Mouse (Mus musculus) lung, embryonic 15.5 days (tissue): Measurements from ENCODE around the gene Ipmk. TPM values are rescaled to one million over a fixed set of nuclear protein-coding genes. Genes with fewer than 3 reads are reported as not detected.
"Not testable (repeated sequence)": the region's sequence is repeated elsewhere in the genome, so short reads cannot be mapped to it uniquely, and the experiment has no call there.

Experiments
- ATAC-seq: fragments of 200-750 bp; cut with Nextera tagmentation; 2 replicates; pipeline ENCODE4 v1.8.0; 2017; ENCODE audit warnings: moderate number of reproducible peaks, borderline replicate concordance; ENCODE audit not compliant: low FRiP score, low TSS enrichment; ENCODE audit errors: extremely low read depth
- H3K27ac ChIP-seq: fragments of 300-500 bp; sonication (generic); 2 replicates; pipeline ENCODE4 v1.5.1; 2015; ENCODE audit warnings: moderate library complexity, mild to moderate bottlenecking, inconsistent platforms
- H3K27me3 ChIP-seq: fragments of 300-500 bp; sonication (generic); 2 replicates; pipeline ENCODE4 v1.6.1; 2015; ENCODE audit warnings: inconsistent platforms
- H3K36me3 ChIP-seq: fragments of 300-500 bp; sonication (generic); 2 replicates; pipeline ENCODE4 v1.6.1; 2015; ENCODE audit warnings: inconsistent platforms
- H3K4me1 ChIP-seq: fragments of 300-500 bp; sonication (generic); 2 replicates; pipeline ENCODE4 v1.6.1; 2015; ENCODE audit warnings: inconsistent platforms
- H3K4me2 ChIP-seq: fragments of 300-500 bp; sonication (generic); 2 replicates; pipeline ENCODE4 v1.6.1; 2015; ENCODE audit warnings: inconsistent platforms, mild to moderate bottlenecking, moderate library complexity
- H3K4me3 ChIP-seq: fragments of 300-500 bp; sonication (generic); 2 replicates; pipeline ENCODE4 v1.5.1; 2015; ENCODE audit warnings: mild to moderate bottlenecking, inconsistent platforms
- H3K9ac ChIP-seq: fragments of 300-500 bp; sonication (generic); 2 replicates; pipeline ENCODE4 v1.6.1; 2015; ENCODE audit warnings: inconsistent platforms
- H3K9me3 ChIP-seq: fragments of 300-500 bp; sonication (generic); 2 replicates; pipeline ENCODE4 v1.6.1; 2016; ENCODE audit warnings: inconsistent platforms
- WGBS: fragments of 180-500 bp; shearing (Covaris S2); methylation state at CpG from one replicate; pipeline ENCODE4 v1.1.7; 2015; 5-methylcytosine and 5-hydroxymethylcytosine counted together
- polyA plus RNA-seq: library from polyadenylated mRNA; unstranded; fragments of >200 nt; fragmentation: Nextera tagmentation; extraction: Ambion mirVana; gene quantifications from 2 replicates; pipeline ENCODE4 v1.2.1, GENCODE M21; 2015

Ipmk gene
- polyA plus RNA-seq, 1 experiment from 2014 or later, result 14.9 TPM

GRCm38 (mm10) chr10:71455355-71455754 lies 107.8 kb downstream of the Ipmk start:
- Histone ChIP-seq H3K27ac (no peak overlapping the region), H3K4me1 (no peaks in the 10 kb centered on the region), H3K27me3 (no peaks in the 10 kb centered on the region), H3K9me3 (no peaks in the 10 kb centered on the region), H3K4me3 (no peak overlapping the region), H3K36me3 (no peaks in the 10 kb centered on the region), H3K4me2 (no peak overlapping the region), H3K9ac (no peak overlapping the region)
- 62% methylated on average over 3 of the region's 3 CpGs for WGBS
- no peak for ATAC-seq

- not testable (repeated sequence) for H3K4me2 ChIP-seq, ATAC-seq, H3K9ac ChIP-seq, H3K27ac ChIP-seq, H3K36me3 ChIP-seq, H3K4me1 ChIP-seq, H3K4me3 ChIP-seq, H3K9me3 ChIP-seq, H3K27me3 ChIP-seq
- WGBS, result 76% methylated on average over 13 of the region's 13 CpGs
Observed at GRCm38 (mm10) chr10:71462371-71462770, 114.8 kb downstream of the Ipmk start.

- WGBS, result 90% methylated on average over 6 of the region's 6 CpGs
- H3K9me3 ChIP-seq, result no peaks in the 10 kb centered on the region
- no peaks in the 10 kb centered on the region for H3K27me3 ChIP-seq
- H3K4me3 ChIP-seq, result no peak overlapping the region
- no peaks in the 10 kb centered on the region for H3K36me3 ChIP-seq
- H3K4me2 ChIP-seq, result no peak overlapping the region
- H3K27ac ChIP-seq, result no peak overlapping the region
- ATAC-seq, result no peak
- no peak overlapping the region for H3K9ac ChIP-seq
- H3K4me1 ChIP-seq, result no peaks in the 10 kb centered on the region
Observed at GRCm38 (mm10) chr10:71464417-71464816, 116.9 kb downstream of the Ipmk start.

DNA sequence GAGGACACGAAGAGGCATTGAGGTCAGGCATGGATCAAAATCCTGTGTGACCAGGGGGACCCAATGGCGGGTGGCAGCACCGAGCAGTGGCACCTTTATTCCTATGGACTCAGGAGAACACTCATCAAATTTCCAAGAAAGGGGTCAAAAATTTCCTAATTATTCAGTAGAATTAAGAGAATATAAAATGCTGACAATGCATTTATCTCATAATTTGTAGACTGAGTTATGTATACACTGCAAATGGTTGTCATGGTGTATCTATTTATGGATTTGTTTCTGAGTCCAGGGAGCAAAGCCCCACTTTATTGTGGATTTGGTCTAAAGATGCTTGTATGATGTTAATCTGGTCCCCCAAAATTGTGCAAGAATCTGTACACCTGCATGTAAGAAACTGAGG lies 120.8 kb downstream of the Ipmk start:
- Histone ChIP-seq H3K4me3 (no peak overlapping the region), H3K9ac (no peak overlapping the region), H3K4me2 (no peak overlapping the region), H3K4me1 (no peaks in the 10 kb centered on the region), H3K9me3 (no peaks in the 10 kb centered on the region), H3K36me3 (no peaks in the 10 kb centered on the region), H3K27me3 (no peaks in the 10 kb centered on the region), H3K27ac (no peak overlapping the region)
- ATAC-seq, result no peak
- WGBS, result 90% methylated on average over 3 of the region's 3 CpGs

GRCm38 (mm10) chr10:71469751-71470150 lies 122.2 kb downstream of the Ipmk start:
- no peak overlapping the region for H3K4me3 ChIP-seq
- no peaks in the 10 kb centered on the region for H3K9me3 ChIP-seq
- no peak for ATAC-seq
- no peak overlapping the region for H3K27ac ChIP-seq
- no peak overlapping the region for H3K4me2 ChIP-seq
- no peaks in the 10 kb centered on the region for H3K27me3 ChIP-seq
- no peaks in the 10 kb centered on the region for H3K36me3 ChIP-seq
- WGBS, result 48% methylated on average over 13 of the region's 13 CpGs
- H3K9ac ChIP-seq, result no peak overlapping the region
- H3K4me1 ChIP-seq, result no peaks in the 10 kb centered on the region

GRCm38 (mm10) chr10:71472033-71472432 lies 124.5 kb downstream of the Ipmk start:
- WGBS, result 87% methylated on average over 6 of the region's 6 CpGs
- Histone ChIP-seq H3K36me3 (no peaks in the 10 kb centered on the region), H3K4me2 (no peak overlapping the region), H3K9ac (no peak overlapping the region), H3K4me1 (no peaks in the 10 kb centered on the region), H3K27me3 (no peaks in the 10 kb centered on the region), H3K27ac (no peak overlapping the region), H3K9me3 (no peaks in the 10 kb centered on the region), H3K4me3 (no peak overlapping the region)
- ATAC-seq, result no peak

DNA sequence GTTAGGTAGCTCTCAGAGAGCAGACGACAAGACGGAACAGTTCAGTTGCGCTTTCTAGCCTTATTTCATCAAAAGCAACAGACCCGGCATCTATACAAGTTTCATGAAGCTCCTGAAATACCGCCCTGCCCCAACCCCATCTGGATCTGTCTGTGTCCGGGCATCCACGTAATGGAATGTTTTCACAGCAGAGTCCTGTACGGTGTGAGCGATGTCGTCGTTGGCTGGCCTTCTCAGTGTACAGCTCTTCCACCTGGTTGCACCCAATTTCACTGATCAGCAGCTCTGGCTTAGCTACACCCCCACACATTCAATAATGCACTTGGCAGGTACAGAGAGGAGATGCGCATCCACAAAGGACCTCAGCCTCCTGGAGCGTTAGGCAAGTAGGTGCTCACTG lies 126.0 kb downstream of the Ipmk start:
- Histone ChIP-seq H3K4me2 (no peak overlapping the region), H3K4me3 (no peak overlapping the region), H3K27ac (no peak overlapping the region), H3K4me1 (no peaks in the 10 kb centered on the region), H3K9ac (no peak overlapping the region), H3K36me3 (no peaks in the 10 kb centered on the region), H3K27me3 (no peaks in the 10 kb centered on the region), H3K9me3 (no peaks in the 10 kb centered on the region)
- ATAC-seq, result no peak
- 84% methylated on average over 13 of the region's 13 CpGs for WGBS

DNA sequence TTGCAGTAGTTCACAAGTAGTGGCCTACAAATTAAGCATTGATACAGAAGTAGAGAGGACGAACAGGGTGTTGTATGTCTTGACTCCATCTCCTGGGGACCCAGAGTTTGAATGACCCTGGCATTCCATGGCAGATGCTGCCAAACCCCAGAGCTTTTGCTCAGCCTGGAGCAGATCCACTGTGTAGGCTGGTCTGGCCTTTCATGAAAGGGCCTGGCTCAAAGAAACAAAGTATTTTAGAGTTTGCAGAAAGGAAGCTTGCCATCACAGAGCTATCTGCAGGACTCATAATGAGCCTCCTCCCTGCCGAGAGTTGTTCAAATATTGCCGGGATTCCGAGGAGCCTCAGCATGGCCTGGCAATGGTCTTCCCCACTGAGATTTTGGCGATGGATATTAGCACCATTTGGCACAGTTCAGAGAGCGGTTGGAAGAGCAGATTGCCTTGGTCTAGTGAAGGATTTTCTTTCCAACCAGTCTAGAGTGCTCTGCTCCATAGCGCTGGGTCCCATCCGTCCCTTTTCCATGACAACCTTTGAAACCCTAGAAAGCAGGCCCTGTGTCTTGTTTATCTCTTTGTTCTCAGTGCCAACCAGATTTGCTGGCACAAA lies 129.0 kb downstream of the Ipmk start:
- ATAC-seq, result no peak
- no peak overlapping the region for H3K4me3 ChIP-seq
- no peak overlapping the region for H3K4me2 ChIP-seq
- H3K4me1 ChIP-seq, result no peaks in the 10 kb centered on the region
- no peaks in the 10 kb centered on the region for H3K9me3 ChIP-seq
- 64% methylated on average over 8 of the region's 8 CpGs for WGBS
- no peaks in the 10 kb centered on the region for H3K36me3 ChIP-seq
- H3K27me3 ChIP-seq, result no peaks in the 10 kb centered on the region
- no peak overlapping the region for H3K9ac ChIP-seq
- no peak overlapping the region for H3K27ac ChIP-seq

DNA sequence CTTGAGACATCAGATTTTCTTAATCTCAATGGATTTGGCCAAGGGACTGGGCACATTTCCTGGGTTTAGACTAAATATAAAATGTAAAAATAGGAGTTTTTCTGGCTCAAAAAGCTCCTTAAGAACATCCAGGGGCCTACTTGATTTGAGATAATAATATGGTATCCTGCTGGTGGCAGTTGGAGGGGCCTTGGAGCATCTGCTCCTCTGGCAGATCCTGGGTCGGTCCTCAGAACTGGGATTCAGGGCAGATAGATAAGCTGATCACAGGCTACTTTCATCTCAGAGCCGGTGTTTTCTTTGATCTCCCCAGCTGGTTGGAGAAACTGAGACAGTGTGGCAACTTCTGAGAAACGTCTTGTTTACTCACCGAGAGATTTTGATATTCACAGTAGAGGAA lies 129.6 kb downstream of the Ipmk start:
- Histone ChIP-seq H3K27me3 (no peaks in the 10 kb centered on the region), H3K4me1 (no peaks in the 10 kb centered on the region), H3K4me3 (no peak overlapping the region), H3K9me3 (no peaks in the 10 kb centered on the region), H3K36me3 (no peaks in the 10 kb centered on the region), H3K27ac (no peak overlapping the region), H3K4me2 (no peak overlapping the region), H3K9ac (no peak overlapping the region)
- no peak for ATAC-seq
- WGBS, result 26% methylated on average over 4 of the region's 4 CpGs

DNA sequence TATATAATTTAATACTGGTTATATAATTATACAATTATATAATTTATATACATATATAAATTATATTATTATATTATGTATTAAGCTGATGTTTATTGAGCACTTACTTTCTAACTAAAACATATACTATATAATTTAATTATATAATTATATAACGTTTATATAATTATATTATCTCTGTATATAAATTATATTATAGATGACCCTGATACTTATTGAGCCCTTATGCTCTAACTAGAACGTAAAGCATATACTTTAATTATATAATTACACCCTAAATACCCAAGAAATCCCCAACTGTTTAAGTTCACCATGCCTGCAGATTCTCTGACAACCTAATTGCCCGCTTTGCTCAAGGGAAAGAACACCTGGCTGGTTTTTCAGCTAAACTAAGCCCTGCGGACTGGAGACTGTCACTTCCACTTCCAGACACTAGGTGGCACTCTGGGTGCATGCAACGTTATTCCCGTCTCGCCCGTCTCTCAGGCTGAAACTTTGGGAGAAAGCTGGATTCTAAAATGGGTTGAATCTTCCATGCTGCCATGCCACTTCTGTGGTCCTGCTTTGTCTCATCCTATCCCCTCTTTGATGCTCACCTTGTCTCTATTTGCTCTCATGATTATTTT lies 132.2 kb downstream of the Ipmk start:
- no peaks in the 10 kb centered on the region for H3K9me3 ChIP-seq
- H3K9ac ChIP-seq, result no peak overlapping the region
- H3K4me2 ChIP-seq, result no peak overlapping the region
- H3K4me3 ChIP-seq, result no peak overlapping the region
- no peak overlapping the region for H3K27ac ChIP-seq
- no peak for ATAC-seq
- WGBS, result 10% methylated on average over 8 of the region's 8 CpGs
- no peaks in the 10 kb centered on the region for H3K27me3 ChIP-seq
- no peaks in the 10 kb centered on the region for H3K4me1 ChIP-seq
- no peaks in the 10 kb centered on the region for H3K36me3 ChIP-seq
